Mouse (Mus musculus) adrenal gland, postnatal 4 days (tissue): Measurements from ENCODE around the gene Invs. TPM values are rescaled to one million over a fixed set of nuclear protein-coding genes. Genes with fewer than 3 reads are reported as not detected.

Experiments
- DNase-seq, 2 experiments: peaks; one replicate each; pipeline ENCODE4 v3.0.0; 2021 to 2022; ENCODE audit warnings: low spot score in 2 of 2, mixed read lengths in 2 of 2
- total RNA-seq, 2 experiments: library from RNA; stranded (reverse); gene quantifications; 2 replicates each; pipeline ENCODE4 v1.2.3; 2021

The Invs gene
- total RNA-seq, 2 experiments from 2014 or later = 10.3 to 10.8 TPM

DNA sequence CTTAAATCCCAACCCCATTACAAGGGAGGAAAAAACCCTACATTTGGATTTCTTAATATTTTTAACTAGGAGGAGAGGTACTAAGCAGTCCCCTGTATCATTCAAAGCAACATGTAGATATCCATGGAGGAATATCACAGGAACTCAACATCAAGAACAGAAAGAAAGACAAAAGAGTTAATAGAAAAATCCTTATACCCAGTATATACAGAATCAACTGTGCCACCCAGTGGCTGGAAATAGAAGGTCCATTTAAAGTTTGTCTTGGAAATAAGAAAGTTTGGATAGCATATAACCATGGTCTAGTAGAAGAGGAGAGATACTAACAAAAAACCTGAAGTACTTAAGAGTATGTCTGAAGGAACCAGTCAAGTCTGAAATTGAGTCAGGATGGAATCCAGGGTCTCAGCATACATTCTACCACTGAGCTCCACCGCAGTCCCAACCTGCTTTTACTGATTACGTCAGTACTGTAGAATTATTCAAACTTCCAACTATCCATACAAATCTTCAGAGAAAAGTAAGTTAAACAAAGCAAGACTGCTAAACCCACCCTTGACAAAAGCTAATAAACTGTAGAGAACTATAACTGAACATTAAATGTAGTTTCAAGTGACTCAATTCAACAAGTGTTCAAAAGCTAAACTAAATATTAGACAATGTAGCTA is 174.7 kb downstream of the Invs start:
- no peak for DNase-seq

DNA sequence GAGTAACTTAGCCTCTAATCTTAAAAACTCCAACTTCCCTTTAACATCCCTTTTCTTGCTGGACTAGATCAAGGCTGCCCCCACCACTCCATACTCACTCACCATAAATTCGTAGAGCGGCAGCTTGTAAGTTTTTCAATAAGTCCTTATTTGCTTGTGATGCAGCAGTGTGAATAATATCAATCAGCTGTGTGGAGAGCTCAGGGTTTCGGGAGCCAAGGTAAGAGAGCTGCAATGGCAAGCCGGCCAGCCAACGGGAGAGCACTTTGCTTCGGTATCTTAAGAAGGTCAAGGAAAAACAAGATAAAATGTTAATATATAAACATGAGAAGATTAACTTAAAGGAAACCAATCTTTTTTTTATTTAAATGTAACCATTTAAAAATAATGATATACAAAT is 178.9 kb downstream of the Invs start:
- DNase-seq = peak in 1 of 2 experiments; percentile 11

DNA sequence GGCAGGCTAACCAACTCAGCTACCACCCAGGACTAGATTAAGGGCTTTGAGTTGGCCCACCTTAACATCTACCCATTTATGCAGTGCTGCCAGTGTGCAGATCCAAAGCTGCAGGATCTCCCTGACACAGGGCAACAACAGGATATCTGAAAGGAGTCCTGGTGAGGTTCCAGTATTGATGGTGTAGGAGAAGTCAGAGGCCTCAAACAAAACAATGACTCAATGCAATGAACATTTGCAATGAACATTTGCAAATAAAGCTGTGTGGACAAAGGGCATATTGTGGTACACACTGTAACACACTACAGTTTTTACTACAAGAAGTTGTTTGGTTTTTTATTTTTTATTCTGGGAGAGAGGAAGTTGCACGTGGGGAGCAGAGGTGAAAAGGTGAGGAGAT is 181.5 kb downstream of the Invs start:
- DNase-seq = no peak

DNA sequence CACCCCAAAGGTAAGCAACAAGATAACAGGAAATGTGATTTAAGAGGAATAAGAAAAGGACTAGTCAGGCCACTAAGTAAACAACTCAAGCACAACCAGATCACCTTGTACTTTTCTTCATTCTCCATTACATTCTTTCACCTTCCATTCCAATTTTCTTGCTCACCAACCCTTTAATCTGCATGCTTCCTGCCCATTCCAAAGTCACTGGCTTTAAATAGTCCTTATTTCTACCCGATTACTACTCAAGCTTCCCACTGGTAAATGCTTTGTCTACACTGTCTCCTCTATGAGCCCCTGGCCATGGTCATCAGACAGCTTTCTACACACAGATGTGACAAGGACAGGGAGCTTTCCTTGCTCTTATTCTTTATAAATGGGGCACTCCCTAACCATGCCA is 191.4 kb downstream of the Invs start:
- no peak for DNase-seq

DNA sequence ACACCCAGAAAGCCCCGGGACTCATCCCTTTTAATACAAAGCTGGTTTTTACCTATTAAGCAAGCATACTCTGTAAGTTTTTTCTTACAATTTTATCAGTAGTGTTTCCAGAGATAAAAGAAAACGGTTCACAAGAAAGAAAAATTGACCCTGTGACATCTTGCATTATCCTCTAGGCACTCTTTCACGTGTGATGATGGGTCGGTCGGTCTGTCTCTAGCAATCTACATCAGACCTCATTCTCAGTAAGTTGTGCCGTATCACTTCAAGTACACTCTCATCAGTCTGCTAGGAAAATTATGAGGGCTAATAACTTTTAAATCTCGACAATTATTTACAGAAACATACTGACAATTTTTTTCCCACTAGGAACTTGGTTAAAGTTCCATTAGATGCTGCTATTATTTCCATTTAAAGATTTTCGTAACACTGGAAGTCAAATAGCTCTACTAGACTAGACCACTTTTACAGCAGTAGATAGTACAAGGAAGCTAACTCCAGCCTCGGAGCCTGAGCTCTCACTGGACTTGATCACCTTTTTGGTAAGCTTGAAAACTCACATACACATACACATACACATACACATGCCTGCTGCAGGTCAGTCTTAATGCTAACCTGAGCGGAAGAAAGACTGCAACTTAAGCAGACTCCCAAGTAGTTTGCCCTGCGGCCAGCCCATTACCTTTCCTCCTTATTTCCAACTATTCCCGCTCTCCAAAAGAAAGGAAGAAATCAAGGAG is 192.7 kb downstream of the Invs start:
- DNase-seq = no peak

DNA sequence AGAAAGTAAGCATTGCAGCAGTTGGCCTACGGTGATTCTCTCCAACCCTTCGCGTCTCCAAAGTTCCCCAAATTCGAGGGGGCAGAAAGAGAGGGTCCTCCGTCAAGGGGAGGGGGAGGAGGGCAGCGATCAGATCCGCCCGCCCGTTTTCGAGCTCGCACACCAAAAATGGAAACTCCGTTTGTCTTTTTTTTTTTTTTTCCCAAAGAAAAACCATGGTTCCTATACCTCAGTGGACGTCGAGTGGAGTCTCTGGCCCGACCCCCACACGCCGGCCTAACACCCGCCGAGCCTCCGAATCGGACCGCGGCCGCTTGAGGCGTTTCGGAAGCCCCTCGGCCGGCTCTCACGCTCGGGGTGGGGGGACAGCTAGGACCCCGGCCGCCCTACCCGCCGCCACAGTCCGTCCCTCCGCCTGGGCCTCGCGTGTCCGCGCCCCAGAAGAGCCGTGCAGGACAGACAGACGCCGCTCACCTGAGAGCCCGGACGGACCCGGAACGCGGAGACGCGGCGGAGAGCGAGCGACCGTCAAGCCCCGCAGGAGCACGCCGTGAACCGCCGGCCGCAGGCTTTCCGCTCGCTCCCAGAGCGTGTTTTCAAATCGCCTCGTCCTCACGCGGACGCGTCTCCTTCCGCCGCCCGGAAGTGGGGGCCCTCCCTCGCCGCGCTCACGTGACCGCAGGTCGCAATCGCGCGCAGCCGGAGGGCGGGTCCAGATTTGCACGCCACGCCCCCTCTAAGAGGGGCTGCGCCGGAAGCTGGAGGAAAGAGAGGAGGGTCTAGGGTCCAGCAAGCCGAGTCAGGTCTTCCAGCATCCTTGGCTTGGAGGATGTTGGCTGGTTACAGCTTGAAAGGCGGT is 193.5 kb downstream of the Invs start, which contains the start of gene Tex10:
TSS of gene Tex10 (minus strand) at position 668 of the 859 bp plus-strand sequence.
- peak; percentile 87 to 88 for DNase-seq

DNA sequence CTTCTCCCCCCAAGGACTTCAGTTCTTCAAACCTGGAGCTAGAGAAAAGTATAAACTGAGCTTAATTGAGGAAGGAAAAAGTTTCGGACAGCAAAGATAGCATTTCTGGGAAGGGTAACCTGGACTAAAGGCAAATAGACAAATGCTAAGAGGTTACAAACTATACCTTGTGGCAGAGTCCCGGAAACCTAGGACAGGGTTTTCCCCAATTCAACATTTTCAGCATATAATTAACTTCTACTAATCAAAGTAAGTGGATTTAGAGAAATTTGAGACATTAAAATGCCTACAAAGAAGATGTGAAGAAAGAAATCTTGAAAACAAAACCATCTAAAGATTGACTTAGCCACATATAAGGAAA is 194.1 kb downstream of the Invs start:
- DNase-seq = no peak

DNA sequence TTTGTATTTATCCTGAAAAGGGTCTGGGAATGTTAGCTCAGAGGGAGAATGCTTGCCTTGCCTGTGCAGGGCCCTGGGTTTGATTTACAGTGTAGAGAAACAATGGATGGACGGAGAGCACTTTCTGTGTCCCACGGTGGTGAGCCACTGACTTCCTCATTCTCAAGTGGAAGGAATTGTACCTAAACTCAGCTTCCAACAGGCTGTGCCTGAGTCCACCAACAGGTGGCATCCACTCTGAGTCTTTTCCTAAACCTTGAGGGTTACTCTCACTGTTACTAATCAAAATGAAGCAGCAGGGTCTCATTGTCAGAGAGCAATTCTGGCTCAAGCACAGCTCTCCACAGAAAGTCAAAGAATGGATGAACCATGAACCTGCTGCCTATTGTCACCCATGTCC is 201.7 kb downstream of the Invs start:
- DNase-seq = no peak

Other genes starting within 250 kb of the Invs start
- 10 to 100 TPM; 31.5 to 36.2 TPM for gene Nr4a3, start 234.6 kb upstream of the Invs start, total RNA-seq
- gene Stx17, start 154.8 kb upstream of the Invs start, total RNA-seq = 10 to 100 TPM; 75.0 to 89.9 TPM
- gene Erp44, start 202 bp upstream of the Invs start, total RNA-seq = 10 to 100 TPM; 52.5 to 56.2 TPM
- gene Tex10, start 193.7 kb downstream of the Invs start, total RNA-seq = 10 to 100 TPM; 37.6 to 44.8 TPM